Mouse (Mus musculus) adipocyte (in vitro differentiated cells): Measurements from ENCODE around the gene Eps15.

Experiments used
- DNase-seq: peaks from one replicate; pipeline ENCODE4 v3.0.0-alpha.2; 2016; ENCODE audit warnings: low spot score

Eps15 gene

DNA sequence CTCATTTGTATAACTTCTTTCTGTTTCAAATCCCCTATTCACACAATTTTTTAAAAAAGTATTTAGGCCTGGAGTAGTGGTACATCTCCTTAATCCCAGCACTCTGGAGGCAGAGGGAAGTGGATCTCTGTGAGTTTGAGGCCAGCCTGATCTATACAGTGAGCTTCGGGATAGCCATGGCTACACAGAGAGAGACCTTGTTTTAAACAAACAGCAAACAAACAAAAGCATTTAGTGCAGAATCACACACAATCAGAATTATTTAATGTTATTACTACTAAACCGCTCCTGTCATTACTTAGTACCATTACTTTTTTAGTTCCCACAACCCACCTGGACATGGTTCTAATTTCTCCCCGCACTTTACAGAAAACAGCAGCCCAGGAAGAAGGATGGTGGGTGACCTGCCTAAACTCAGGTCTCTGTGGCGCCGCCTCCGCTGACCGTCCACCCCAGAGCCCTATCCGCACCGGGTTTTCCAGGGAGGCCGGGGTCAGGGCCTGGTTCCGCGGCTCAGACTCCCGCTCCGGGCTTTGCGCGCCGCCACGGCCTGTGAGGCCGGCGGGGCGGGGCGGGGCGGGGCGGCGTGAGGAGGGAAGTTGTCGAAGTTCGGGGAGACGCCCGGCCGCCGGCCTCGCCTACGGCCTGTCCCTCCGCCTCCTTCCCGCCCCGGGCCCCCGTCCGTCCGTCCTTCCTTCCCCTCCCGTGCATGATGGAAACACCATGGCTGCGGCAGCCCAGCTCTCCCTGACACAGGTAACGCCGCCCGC lies at the start of gene Eps15:
TSS of gene Eps15 (plus strand) at position 580 of the 770 bp plus-strand sequence.
- peak; percentile 87 for DNase-seq

DNA sequence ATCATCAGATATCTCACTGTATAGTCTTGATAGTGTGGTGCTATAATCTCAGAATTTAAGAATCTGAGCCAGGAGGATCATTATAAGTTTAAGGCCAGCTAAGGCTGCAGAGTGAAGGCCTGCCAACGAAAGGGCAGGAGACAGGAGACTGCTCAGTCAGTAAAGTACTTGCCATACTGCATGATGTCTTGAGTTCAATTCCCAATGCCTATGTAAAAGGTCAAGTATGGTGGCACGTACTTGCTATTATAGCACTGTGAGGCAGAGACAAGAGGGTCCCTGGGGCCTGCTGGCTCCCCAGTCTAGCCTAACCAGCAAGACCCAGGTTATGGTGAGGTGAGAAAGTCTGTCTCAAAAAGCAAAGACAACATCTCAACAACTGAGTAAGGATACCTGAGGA lies 45.9 kb upstream of the Eps15 start, which contains the start of gene Calr4:
TSS of gene Calr4 (plus strand) at position 301 of the 400 bp plus-strand sequence.
- no peak for DNase-seq

DNA sequence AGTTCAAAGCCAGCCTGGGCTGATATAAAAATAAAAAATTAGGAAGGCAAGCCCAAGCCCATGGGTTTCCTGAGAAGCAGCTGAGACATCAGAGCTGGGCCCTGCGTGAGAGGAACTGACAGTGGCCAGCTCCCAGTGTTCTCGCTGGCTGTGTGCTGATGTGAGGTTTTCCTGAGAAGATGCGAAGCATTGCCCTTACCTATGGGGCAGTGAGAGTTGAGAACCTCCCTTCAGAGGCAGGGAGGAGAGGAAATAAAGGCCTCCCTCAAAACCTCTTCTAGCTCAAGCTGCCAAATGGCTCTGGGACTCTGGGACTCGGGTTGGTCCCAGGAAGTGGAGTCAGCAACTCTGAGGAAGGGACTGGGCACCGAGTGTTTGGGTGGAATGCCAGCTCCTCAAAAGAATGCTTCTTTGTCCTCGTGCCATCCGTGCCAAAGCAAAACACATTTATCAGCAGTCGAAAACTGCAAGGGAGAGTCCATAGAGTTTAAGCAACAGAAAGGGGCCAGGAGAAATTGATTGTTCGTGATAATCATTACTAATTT lies 45.2 kb upstream of the Eps15 start:
- peak; percentile 81 for DNase-seq

DNA sequence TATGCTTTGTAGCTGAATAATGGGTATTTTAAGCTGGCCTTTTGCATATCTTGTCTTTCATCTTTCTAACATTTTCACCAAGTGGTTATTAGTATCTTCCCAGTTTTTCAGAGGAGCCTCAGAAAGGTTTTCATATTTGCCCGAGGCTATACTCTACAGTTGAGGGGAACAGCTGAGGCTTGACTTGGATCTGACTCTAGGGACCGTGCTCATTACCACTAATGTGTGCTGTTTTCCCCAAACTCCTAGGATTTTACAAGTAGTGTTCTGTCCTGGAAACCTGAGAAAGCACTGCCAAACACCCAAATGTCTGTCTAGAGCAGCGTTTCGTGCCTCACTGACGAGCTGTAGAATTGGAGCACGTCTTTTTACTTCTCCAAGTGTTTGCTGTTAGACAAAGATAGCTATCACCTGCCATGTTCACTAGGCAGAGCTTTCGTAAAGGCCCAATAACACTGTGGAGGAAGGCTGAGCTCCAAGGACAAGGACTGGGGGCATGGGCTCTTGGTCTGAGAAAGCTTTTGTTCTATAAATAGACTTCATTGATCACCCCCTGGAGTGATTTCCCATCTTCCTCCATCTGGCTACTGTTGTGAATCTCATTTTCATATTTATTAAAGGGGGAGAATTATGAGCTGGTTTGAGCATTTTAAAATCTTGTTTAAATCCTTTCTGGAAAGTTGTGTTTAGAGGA lies 43.7 kb upstream of the Eps15 start:
- no peak for DNase-seq

DNA sequence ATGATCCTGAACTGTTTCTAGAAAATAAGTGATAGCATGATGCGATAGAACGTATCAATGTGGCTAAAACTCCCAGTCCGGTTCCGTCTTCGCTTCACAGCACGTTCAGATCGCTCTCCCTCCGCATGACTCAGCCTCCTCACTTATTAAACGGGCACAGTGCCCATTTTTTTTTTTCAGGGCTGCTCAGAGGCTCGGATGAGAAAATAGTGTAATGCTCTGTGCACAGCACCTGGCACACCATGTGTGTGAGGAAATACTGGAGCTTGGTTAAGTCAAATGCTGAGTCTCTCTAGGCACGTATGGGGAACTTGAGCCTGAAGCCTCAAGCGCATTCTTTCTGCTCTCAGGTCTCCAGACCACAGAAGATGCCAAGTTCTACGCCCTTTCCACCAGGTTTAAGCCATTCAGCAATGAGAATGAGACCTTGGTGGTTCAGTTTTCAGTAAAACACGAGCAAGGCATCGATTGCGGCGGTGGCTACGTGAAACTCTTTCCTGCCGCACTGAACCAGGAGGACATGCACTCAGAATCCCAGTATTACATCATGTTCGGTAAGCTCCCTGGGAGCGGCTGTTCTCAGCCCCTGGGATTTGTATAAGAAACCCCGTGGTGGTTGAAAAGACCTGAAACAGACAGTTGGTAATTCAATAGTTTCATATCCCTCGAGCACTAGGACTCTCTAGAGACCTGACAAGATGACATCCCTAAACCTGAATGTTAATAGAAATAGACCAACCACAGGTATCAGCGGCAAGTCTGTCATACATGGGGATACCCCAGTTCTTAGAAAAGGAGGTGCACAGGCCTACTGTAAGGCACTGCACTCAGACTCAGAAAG lies 41.4 kb upstream of the Eps15 start:
- peak; percentile 46 for DNase-seq

DNA sequence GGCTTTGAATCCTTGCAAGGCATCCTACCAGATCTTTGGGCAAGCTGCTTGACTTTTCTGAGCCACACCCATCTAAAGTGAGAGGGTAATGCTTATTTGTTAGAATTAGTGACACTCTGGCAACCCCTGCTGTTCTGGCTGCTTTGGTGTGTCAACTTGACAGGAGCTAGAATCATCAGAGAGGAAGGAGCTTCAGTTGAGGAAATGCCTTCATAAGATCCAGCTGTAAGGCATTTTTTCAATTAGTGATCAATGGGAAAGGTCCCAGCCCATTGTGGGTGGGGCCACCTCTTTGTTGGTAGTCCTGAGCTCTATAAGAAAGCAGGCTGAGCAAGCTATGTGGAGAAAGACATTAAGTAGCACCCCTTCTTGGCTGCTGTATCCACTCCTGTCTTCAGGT lies 38.8 kb upstream of the Eps15 start:
- no peak for DNase-seq

DNA sequence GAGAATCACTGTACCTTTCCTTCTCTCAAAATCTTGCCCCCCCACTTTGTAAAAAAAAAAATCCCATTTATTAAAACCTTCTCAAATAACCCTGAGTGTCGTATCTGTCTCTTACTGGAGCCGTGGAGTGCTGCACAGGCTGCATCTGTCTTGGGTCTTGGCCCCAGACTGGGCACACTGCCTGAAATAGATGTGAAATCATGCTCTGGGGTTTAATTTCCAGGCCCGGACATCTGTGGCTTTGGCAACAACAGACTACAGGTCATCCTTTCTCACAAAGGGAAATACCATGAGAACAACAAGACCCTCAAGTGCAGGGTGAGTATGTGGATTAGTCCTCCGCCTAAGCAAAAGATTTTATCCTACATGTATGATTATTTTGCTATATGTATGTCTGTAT lies 38.1 kb upstream of the Eps15 start:
- DNase-seq = peak; percentile 90

DNA sequence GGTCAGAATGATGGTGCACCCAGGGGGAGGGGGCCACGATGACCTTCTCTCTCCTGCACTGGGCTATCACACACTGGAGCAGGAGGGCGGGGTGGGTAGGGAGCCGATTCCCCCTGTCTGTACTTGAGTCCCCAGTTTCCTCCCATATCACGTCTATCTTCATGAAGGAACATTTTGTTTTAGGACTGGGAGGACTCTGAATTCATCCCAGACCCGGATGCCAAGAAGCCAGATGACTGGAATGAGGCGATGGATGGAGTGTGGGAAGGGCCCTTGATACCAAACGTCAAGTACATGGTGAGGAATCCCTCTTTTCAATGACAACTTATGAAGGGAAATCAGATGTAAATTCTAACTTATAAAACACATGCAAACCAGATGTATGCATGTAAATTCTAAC lies 35.6 kb upstream of the Eps15 start:
- DNase-seq = no peak

DNA sequence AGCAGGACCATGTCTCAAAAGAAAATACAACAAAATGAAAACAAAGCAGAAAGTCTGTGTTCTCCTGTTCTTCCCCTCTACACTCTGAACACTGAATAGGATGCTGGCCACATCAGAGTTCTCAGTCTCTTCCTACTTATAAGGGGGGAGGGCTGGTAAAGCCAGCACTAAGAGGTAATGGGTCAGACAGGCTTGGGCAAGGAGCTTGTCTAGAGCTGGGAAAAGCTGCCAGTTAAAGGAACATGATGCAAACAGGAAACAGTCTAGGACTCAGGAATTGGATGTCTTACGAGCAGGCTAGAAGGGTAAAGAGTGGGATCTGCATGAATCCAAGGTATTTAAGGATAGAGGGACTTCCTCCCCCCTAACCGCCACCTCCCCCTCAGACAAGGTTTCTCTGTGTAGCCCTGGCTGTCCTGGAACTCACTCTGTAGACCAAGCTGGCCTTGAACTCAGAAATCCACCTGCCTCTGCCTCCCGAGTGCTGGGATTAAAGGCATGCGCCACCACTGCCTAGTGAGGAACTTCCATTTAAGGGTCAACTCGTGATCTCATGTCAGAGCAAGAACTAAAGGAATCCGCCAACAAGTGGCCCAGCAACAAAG lies 35.0 kb upstream of the Eps15 start:
- peak; percentile 69 for DNase-seq

DNA sequence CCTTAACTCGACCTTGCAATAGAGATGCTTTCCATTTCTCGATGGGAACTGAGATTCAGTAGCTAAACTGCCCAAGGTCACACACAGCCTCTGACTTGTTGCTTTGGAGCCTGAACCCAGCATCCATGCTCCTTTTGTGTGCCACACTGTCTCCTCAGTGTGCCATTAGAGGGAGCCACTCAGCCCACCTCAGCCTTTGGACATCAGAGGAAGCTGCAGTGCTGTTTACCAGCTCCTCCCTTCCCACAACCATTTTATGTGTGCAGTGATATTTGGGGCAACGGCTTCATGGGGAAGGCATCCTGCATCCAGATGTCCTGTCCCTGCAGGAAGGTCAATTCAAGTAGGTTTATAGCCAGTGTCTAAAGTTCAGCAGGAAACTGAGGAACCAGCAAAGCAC lies 28.5 kb upstream of the Eps15 start:
- no peak for DNase-seq

DNA sequence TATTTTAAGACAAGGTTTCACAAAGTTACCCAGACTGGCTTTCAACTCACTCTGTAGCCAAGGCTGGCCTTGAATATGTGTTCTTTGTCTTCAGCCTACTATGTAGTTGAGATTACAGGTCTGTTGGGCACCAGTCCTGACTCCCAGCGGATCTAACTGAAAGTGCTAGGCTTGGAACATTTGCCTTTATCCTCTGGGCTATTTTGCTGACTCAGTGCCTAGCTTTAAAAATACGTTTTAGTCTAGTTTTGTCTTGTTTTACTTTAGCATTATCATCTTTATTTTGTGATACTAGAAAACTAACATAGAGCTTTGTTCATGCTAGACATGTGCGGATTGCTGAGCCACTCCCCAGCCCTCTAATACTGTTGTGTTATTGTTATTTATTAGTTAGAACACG lies 27.9 kb upstream of the Eps15 start:
- DNase-seq = no peak

DNA sequence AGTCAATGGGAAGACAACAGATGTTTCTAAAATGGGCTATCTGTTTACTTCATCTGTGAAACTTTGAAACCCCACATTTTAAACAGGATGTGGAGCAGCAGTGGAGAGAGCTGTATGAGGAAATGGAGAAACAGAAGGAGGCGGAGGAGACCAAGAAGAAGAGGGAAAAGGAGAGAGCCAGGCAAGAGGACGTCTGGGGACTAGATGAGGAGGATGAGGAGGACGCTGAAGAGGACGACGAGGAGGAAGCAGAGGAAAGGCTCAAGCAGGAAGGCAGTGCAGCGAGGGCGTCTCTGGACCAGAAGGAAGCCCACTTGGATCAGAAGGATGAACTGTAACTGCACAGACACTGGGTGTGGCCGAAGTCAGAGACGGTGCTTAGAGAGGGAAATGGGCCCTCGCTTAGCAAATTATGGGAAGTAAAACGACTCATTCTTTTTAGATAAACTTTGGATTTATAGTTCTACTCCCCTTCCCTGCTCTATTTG lies 26.4 kb upstream of the Eps15 start:
- no peak for DNase-seq

DNA sequence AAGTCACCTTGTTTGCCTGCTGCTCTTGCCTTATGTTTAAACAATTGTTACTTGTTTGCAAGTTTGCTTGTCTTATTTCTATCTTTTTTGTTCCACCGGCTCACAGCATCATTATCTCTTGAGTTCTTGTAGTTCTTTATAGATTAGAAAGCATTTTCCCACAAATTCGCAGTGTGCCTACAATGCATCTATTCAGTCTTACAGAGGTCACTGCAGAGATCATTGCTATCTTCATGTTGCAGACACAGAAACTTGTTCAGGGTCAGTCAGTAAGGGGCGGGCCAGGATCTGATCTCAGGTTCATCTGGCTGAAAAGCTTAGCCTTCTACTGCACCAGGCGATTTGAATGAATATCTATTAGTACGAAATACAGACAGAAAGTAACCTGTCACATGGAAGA lies 25.6 kb upstream of the Eps15 start:
- no peak for DNase-seq

DNA sequence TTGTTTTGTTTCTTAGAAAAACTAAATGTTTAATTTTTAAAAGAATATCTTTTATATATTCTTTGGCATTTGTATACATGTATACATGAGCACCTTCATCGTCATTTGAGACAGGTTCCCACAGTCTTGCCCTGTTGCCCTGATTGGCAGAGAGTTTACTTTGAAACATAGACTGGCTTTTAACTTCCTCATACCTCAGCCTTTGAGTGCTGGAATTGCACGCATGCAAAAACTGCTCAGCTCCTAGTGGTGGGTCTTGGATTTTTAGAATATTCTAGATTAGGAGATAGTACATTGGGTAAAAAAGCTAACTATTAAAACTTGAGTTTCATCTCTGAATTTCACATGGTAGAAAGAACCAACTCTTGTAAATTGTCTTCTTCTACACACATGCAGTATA lies 24.7 kb upstream of the Eps15 start:
- DNase-seq = no peak

DNA sequence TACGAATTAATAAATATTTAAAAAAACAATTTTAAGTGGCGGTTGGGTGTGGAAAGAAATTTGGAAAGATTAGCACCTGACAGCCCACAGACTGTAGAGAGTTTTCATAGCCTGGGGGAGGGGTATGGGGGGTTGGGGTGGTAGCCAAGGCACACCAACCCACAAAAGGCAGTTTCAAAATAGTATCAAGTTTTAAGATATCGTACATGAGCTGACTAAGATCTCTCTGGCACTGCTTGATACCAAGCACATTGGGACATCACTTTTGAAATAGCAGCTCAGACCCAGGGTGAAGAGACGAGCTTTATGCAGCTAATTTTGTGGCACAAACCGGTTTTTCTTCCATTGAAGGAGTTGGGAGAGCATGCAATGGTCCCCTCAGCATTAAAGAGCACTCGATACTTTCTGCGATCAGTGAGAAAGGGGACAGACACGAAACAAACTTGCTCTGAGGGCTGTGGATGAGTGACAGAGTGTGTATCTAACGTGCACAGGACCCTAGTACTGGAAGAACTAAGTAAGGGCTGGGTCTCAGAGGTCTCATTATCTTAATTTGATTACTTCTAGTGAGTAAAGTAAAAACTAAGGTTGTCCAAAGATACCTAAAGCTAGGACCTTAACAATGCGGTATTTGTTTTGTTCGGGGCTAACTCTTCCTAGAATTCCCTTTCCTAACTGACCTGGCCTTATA lies 24.2 kb upstream of the Eps15 start:
- no peak for DNase-seq

DNA sequence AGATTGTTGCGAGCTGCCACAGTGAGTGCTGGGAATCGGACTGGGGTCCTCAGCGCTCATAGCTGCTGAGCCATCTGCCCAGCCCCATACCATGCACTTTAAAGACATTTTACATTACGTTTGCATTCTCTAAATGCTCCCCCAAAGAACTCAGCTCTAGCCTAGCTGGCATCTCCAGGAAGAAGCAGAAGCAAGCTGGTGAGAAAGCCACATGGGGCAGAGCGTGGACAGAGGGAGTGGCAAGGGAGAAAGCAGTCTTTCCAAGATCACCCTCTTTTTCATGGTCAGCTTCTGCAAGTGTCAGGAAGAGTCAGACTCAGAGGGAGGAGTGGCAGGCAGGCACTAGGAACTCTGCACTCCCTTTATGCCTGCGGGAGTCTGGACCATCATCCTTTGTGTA lies 23.3 kb upstream of the Eps15 start:
- DNase-seq = no peak

DNA sequence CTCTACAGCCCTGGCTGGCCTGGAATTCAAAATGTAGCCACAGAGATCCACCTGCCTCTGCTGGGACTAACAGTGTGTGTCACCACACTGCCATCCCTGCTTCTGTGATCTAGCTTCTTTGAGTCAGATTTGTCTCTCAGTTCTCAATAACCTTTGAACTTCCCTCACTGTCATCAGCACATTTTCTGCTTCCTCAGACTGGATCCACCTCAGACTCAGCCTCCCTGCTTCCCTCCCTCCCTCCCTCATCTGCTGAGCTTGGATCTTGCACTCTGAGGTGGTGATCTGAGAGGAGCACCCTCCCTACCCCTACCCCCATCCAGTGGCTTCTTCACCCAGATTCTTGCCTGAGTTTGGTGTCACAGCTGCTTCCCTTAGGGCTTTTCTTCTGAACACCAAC lies 22.4 kb upstream of the Eps15 start:
- no peak for DNase-seq

DNA sequence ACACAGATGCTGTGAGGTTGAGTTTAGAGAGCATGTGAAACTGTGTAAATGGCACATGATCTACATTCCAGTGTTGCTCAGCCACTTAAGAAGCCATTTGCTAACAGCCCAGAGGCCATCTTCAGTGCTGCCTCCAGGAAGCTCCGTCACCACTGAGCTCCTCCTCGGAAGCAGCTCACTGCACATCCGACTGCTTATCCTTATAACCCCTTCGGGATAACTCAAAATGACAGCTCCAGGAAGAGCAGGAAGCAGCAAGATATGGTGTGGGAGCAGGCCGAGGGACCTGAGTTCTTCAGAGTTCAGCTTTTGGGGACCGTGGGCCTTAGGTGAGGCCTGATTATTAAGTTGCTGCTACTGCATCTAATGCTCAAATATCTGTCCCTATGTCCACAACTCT lies 18.0 kb upstream of the Eps15 start:
- no peak for DNase-seq

DNA sequence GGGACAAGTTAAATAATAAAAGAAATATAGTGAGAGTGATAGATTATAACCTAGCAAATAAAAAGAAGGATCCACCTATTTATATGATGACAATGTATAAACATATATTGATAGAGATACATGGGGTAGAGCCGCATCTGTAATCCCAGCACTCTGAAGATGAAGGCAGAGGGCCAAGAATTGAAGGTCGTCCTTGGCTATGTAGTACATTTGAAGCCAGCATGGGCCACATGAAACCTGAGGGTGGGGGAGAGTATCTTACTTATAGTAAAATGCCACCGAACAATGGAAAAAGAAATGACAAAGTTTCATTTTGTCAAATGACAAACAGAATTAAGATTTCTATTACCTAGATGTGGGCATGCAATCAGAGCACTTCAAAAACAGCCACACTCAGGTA lies 14.0 kb upstream of the Eps15 start:
- no peak for DNase-seq

DNA sequence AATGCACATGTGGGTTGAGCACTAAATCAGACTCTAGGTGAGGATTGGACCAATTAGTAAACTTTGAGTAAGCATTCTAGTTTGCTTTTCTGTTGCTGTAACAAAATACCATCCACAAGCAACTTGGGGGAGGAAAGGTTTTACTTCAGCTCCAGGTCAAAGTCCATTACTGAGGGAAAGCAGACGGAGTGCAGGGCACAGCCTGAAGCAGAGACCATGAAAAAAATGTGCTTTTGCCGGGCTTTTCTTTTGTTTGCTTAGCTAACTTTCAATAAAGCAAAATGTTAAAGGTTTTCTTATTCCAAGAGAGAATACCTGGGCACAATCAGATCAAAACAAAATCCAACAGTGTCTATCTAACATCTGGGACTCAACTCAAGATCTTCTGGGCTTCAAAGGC lies 13.3 kb upstream of the Eps15 start:
- DNase-seq = no peak

DNA sequence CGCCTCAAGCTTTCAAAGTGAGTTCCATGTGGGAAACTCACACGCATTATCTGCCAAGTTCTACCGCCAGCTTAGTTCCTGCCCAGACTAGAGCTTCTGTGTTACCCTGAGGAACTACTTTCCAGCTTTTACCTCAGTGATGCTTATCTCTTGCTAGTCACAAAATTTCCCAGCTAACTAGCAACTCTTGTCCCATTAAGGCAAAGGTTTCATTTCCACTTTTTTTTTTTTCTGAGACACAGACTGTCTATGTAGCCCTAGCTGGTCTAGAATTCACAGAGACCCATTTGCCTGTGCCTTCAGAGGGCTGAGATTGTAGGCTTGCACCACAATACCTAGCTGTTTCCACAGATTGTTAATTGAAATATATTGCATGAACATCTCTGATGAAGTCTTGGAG lies 12.6 kb upstream of the Eps15 start:
- no peak for DNase-seq
